Mouse (Mus musculus) embryo, embryonic 11.5 days (tissue): ENCODE measurements at regions not wholly inside any gene's neighbourhood (a gene's known extent, or its start where the extent isn't known, plus 50 kb on each side); places are given as distances from the start of the nearest gene placed in this dataset.

ENCODE experiments used
- DNase-seq: peaks from one replicate; pipeline ENCODE4 v3.0.0-alpha.2; 2012; ENCODE audit warnings: low read depth, low spot score

- no peak for DNase-seq
These were observed 52.5 kb upstream of the Ampd3 start for GRCm38 (mm10) chr7:110715545-110715944.

GRCm38 (mm10) chr7:110717104-110717503, 50.9 kb upstream of the Ampd3 start:
- no peak for DNase-seq
